Comparison of ENCODE assay signal across 21 mouse cellular contexts in the genomic region with DNA sequence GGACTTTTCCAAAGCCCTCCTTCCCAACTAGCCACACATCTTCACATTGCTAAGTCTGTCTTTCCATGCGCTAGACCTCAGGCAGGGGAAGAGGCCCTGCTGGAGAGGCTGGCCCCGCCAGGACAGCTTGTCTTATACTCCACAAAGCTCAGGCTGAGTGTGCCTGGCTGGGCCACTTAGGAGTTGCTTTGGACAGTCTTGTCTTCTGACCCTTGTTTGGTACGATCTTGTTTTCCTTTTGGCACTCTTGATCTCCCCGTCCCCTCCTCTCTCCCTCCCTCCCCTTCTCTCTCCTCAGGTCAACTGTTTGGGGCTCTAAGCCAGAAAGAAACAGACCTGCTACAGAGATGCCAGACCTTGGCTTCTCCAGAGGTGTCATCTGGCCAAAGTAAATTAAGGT.
DNase-seq lines count a peak whose midpoint lies in the region; ATAC-seq and TF ChIP-seq lines count a peak whose summit lies in the region.
"Had no signal": no experiment of that assay in that cellular context is flagged by ENCODE, and none has a peak within 500 bp of the region (broad histone marks: within the 10 kb centered on the region; RNA-seq: fewer than 3 reads in every experiment).

No protein-coding gene starts in this region.

- no peak overlapping the region for H3K4me3 ChIP-seq in midbrain, embryonic 10.5 days
- no peak overlapping the region for H3K4me3 ChIP-seq in midbrain, postnatal 0 days (ENCODE audit: low read depth, low read length)
- no peak overlapping the region for H3K4me3 ChIP-seq in stomach, postnatal 0 days (ENCODE audit: low read depth, low read length)
- H3K4me3 ChIP-seq: embryonic facial prominence, embryonic 10.5 days; embryonic facial prominence, embryonic 12.5 days; forebrain, embryonic 13.5 days; forebrain, embryonic 15.5 days had no signal

- no peak overlapping the region for H3K4me2 ChIP-seq in midbrain, postnatal 0 days (ENCODE audit: low read depth, low read length, poor library complexity, severe bottlenecking)
- H3K4me2 ChIP-seq in stomach, postnatal 0 days (replicated peaks; ENCODE audit: low read depth): no peak overlapping the region
- H3K4me2 ChIP-seq: embryonic facial prominence, embryonic 12.5 days; forebrain, embryonic 13.5 days; forebrain, embryonic 15.5 days had no signal

- H3K4me1 ChIP-seq in midbrain, embryonic 10.5 days: peaks cover 36% of the 10 kb centered on the region
- no peaks in the 10 kb centered on the region for H3K4me1 ChIP-seq in midbrain, postnatal 0 days (ENCODE audit: insufficient read depth, low read length)
- no peaks in the 10 kb centered on the region for H3K4me1 ChIP-seq in stomach, postnatal 0 days (replicated peaks; ENCODE audit: control insufficient read depth, insufficient read depth)
- H3K4me1 ChIP-seq: forebrain, embryonic 13.5 days; forebrain, embryonic 15.5 days had no signal

- H3K9ac ChIP-seq in midbrain, postnatal 0 days (replicated peaks; ENCODE audit: low read length, poor library complexity, severe bottlenecking): no peak overlapping the region
- no peak overlapping the region for H3K9ac ChIP-seq in stomach, postnatal 0 days (ENCODE audit: low read length)
- H3K9ac ChIP-seq: embryonic facial prominence, embryonic 12.5 days; forebrain, embryonic 13.5 days; forebrain, embryonic 15.5 days; forebrain, postnatal 0 days had no signal

- H3K9me3 ChIP-seq in midbrain, embryonic 10.5 days (replicated peaks): no peaks in the 10 kb centered on the region
- no peaks in the 10 kb centered on the region for H3K9me3 ChIP-seq in midbrain, postnatal 0 days (ENCODE audit: low read length)
- no peaks in the 10 kb centered on the region for H3K9me3 ChIP-seq in stomach, postnatal 0 days (ENCODE audit: control insufficient read depth, low read length)
- H3K9me3 ChIP-seq: embryonic facial prominence, embryonic 10.5 days; embryonic facial prominence, embryonic 12.5 days; forebrain, embryonic 13.5 days; forebrain, embryonic 15.5 days had no signal

- WGBS in midbrain, embryonic 10.5 days: 36% methylated on average over 4 of the region's 4 CpGs
- WGBS in midbrain, postnatal 0 days: 31% methylated on average over 4 of the region's 4 CpGs
- 64% methylated on average over 4 of the region's 4 CpGs for WGBS in stomach, postnatal 0 days

- no peak overlapping the region for H3K27ac ChIP-seq in midbrain, embryonic 10.5 days (replicated peaks)
- H3K27ac ChIP-seq in midbrain, postnatal 0 days (ENCODE audit: low read depth, low read length): no peak overlapping the region
- no peak overlapping the region for H3K27ac ChIP-seq in stomach, postnatal 0 days (replicated peaks)
- H3K27ac ChIP-seq: embryonic facial prominence, embryonic 10.5 days; embryonic facial prominence, embryonic 12.5 days; forebrain, embryonic 13.5 days; forebrain, embryonic 15.5 days had no signal

- no peak for TF ChIP-seq EP300 in stomach, postnatal 0 days (optimal IDR thresholded peaks at IDR 0.05)

- peaks cover 7% of the 10 kb centered on the region; the same call in 1 of the 2 replicates for H3K27me3 ChIP-seq in midbrain, embryonic 10.5 days (ENCODE audit: low read depth, poor library complexity, severe bottlenecking)
- H3K27me3 ChIP-seq in midbrain, postnatal 0 days (ENCODE audit: insufficient read depth, low read length): no peaks in the 10 kb centered on the region
- H3K27me3 ChIP-seq in stomach, postnatal 0 days (ENCODE audit: control insufficient read depth, insufficient read depth, low read length): no peaks in the 10 kb centered on the region
- H3K27me3 ChIP-seq: embryonic facial prominence, embryonic 12.5 days; forebrain, embryonic 13.5 days; forebrain, embryonic 15.5 days; Patski had no signal

- DNase-seq in heart, adult 11 months: peak; percentile 81
- no peak for DNase-seq in heart, adult 9 months (ENCODE audit: low spot score in 2 of 2)
- DNase-seq in midbrain, embryonic 10.5 days (ENCODE audit: low spot score): peak; percentile 19
- DNase-seq in midbrain, postnatal 0 days (ENCODE audit: low spot score): no peak
- DNase-seq in MN1 (ENCODE audit: low spot score): peak; percentile 73
- DNase-seq in stomach, postnatal 0 days (ENCODE audit: low spot score): no peak
- DNase-seq in urinary bladder, postnatal 10 days (ENCODE audit: low spot score): no peak
- DNase-seq: adrenal gland, adult 8-10 months; adrenal gland, postnatal 14 days; adrenal gland, postnatal 36 days; cerebellum, adult 11-12 months; cerebellum, adult 9-10 months; cerebellum, postnatal 14 days; cerebellum, postnatal 36 days; forebrain, postnatal 0 days had no signal

- TF ChIP-seq CTCF in midbrain, postnatal 0 days (IDR thresholded peaks at IDR 0.05): no peak
- TF ChIP-seq CTCF in stomach, postnatal 0 days (IDR thresholded peaks at IDR 0.05; ENCODE audit: low read depth): no peak

- no peaks in the 10 kb centered on the region for H3K36me3 ChIP-seq in midbrain, embryonic 10.5 days
- no peaks in the 10 kb centered on the region for H3K36me3 ChIP-seq in midbrain, postnatal 0 days (ENCODE audit: insufficient read depth, low read length)
- H3K36me3 ChIP-seq in stomach, postnatal 0 days (ENCODE audit: control insufficient read depth, insufficient read depth, low read length): no peaks in the 10 kb centered on the region
- H3K36me3 ChIP-seq: embryonic facial prominence, embryonic 10.5 days; embryonic facial prominence, embryonic 12.5 days; forebrain, embryonic 15.5 days had no signal

- no peak for ATAC-seq in midbrain, postnatal 0 days (ENCODE audit: low FRiP score)
- ATAC-seq in stomach, postnatal 0 days (ENCODE audit: low FRiP score, low TSS enrichment): 0 out of 2 replicates have a peak, but pooled peaks have one; percentile 36
- ATAC-seq: activated CD4-positive, CD25-positive, alpha-beta regulatory T cell, adult 4 months; forebrain, embryonic 13.5 days; forebrain, embryonic 15.5 days; forebrain, postnatal 0 days; Patski had no signal

Comparison
In these comparisons a context has a peak if more than half of its experiments do, and no peak if none do; other contexts are left out.
1. DNase-seq: peak in heart, adult 11 months (single experiment), midbrain, embryonic 10.5 days (single experiment) and MN1 (single experiment); none in heart, adult 9 months (0 of 2), midbrain, postnatal 0 days (single experiment), stomach, postnatal 0 days (single experiment) and urinary bladder, postnatal 10 days (single experiment).